Comparison of ENCODE assay signal across 8 mouse cellular contexts in genomic region chr17:49951491-49951855, GRCm38 (mm10).
A peak's percentile ranks its signal among the peaks of the same experiment; 100 is the strongest.
DNase-seq lines count a peak whose midpoint lies in the region; ATAC-seq lines count a peak whose summit lies in the region.

No protein-coding gene starts in this region.

- no peaks in the 10 kb centered on the region for H3K9me3 ChIP-seq in hindbrain, embryonic 11.5 days (ENCODE audit: control insufficient read depth, low read length)
- H3K9me3 ChIP-seq in lung, embryonic 16.5 days (ENCODE audit: control insufficient read depth, low read length), result no peaks in the 10 kb centered on the region

- ATAC-seq in hindbrain, embryonic 11.5 days (ENCODE audit: low FRiP score), result peak; percentile 61
- ATAC-seq in lung, embryonic 16.5 days (ENCODE audit: low read depth), result peak; percentile 34; the same call in 1 of the 2 replicates

- no peak overlapping the region; the same call in 1 of the 2 replicates for H3K4me2 ChIP-seq in hindbrain, embryonic 11.5 days (replicated peaks; ENCODE audit: low read depth, low read length)
- H3K4me2 ChIP-seq in lung, embryonic 16.5 days (ENCODE audit: low read depth, low read length), result peak overlapping the region; percentile 62

- H3K36me3 ChIP-seq in hindbrain, embryonic 11.5 days (ENCODE audit: control insufficient read depth, insufficient read depth, low read length), result no peaks in the 10 kb centered on the region
- no peaks in the 10 kb centered on the region for H3K36me3 ChIP-seq in lung, embryonic 16.5 days (ENCODE audit: control insufficient read depth, insufficient read depth, low read length)

- no peak overlapping the region for H3K9ac ChIP-seq in hindbrain, embryonic 11.5 days (ENCODE audit: low read depth, low read length)
- H3K9ac ChIP-seq in lung, embryonic 16.5 days (ENCODE audit: low read length), result no peak overlapping the region; the same call in 1 of the 2 replicates

- no peak overlapping the region for H3K4me3 ChIP-seq in hindbrain, embryonic 11.5 days (ENCODE audit: low read depth, low read length)
- H3K4me3 ChIP-seq in lung, embryonic 16.5 days (ENCODE audit: low read length), result peak overlapping the region; percentile 37

- H3K27ac ChIP-seq in hindbrain, embryonic 11.5 days (ENCODE audit: low read depth, low read length), result no peak overlapping the region
- H3K27ac ChIP-seq in lung, embryonic 16.5 days (ENCODE audit: low read length), result peak overlapping the region; percentile 65; the same call in 1 of the 2 replicates

- H3K27me3 ChIP-seq in hindbrain, embryonic 11.5 days (ENCODE audit: control insufficient read depth, insufficient read depth, low read length), result no peaks in the 10 kb centered on the region
- H3K27me3 ChIP-seq in lung, embryonic 16.5 days (ENCODE audit: control insufficient read depth, insufficient read depth, low read depth, low read length), result no peaks in the 10 kb centered on the region

- no peaks in the 10 kb centered on the region for H3K4me1 ChIP-seq in hindbrain, embryonic 11.5 days (replicated peaks; ENCODE audit: control insufficient read depth, insufficient read depth, low read length)
- peaks cover 3% of the 10 kb centered on the region; the same call in 1 of the 2 replicates for H3K4me1 ChIP-seq in lung, embryonic 16.5 days (replicated peaks; ENCODE audit: control insufficient read depth, insufficient read depth, low read length)

- DNase-seq in ZHBTc4 (ENCODE audit: low read depth, low spot score), result peak; percentile 81
- peak; percentile 93 to 96 for DNase-seq in cerebellum, postnatal 10 days
- peak; percentile 33 to 77 for DNase-seq in frontal cortex, postnatal 10 days (ENCODE audit: low spot score in 2 of 2)
- peak; percentile 91 for DNase-seq in hindbrain, embryonic 11.5 days (ENCODE audit: low spot score)
- DNase-seq in layer of hippocampus, adult 9-10 months (ENCODE audit: low spot score), result peak; percentile 90
- DNase-seq in retina, embryonic 14.5 days (ENCODE audit: low spot score), result peak; percentile 93
- peak; percentile 57 to 65 for DNase-seq in urinary bladder, postnatal 36 days (ENCODE audit: low spot score in 2 of 2)

- 10% methylated on average over 7 of the region's 7 CpGs for whole genome bisulfite sequencing in hindbrain, embryonic 11.5 days
- WGBS in lung, embryonic 16.5 days, result 4% methylated on average over 7 of the region's 7 CpGs
